Mouse (Mus musculus): ENCODE results near the gene Tmem59.

DNA sequence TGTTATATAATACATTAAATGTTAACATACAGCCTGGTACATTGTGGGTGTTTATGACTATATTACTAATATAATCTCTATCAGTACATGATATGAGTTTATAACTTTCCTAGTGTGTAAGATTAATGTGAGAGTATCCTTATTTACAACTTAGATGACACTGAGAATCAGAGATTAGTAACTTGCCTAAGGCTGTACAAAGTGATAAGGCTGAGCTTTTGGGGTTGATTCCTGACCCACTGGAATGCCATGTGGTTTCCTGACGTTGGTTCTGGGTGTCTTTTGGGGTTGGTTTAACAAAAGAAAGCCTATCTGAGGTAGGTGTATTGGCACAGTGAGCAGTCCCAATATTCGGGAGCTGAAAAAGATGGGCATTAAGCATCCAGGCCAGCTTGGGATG is 4.6 kb downstream of the Tmem59 start:
- TF ChIP-seq POLR2A (IDR thresholded peaks at IDR 0.05; ENCODE audit: low read depth, low read length) (no peak), CTCF (conservative IDR thresholded peaks at IDR 0.05; ENCODE audit: insufficient read depth, insufficient read length, low read depth, low read length) (no peak)
